Mouse (Mus musculus) spleen, adult 2 months (tissue): ENCODE measurements around the gene Prl7a1. TPM values are rescaled to one million over a fixed set of nuclear protein-coding genes. Genes with fewer than 3 reads are reported as not detected.

Experiments
- DNase-seq, 2 experiments: peaks; one replicate each; pipeline versions ENCODE4 v3.0.0 to v3.0.0-alpha.2; 2012 to 2021; ENCODE audit warnings: low spot score in 2 of 2, low read depth in 1 of 2
- H3K27ac ChIP-seq: fragments of 200-500 bp; 2 replicates; pipeline ENCODE4 v1.5.1; 2012; ENCODE audit warnings: low read length, inconsistent platforms; ENCODE audit not compliant: insufficient read depth
- H3K27me3 ChIP-seq: fragments of 200-500 bp; 2 replicates; pipeline ENCODE4 v1.6.1; 2012; ENCODE audit warnings: mild to moderate bottlenecking, moderate library complexity, low read length, inconsistent platforms; ENCODE audit not compliant: control insufficient read depth, insufficient read depth
- H3K36me3 ChIP-seq: fragments of 200-500 bp; 2 replicates; pipeline ENCODE4 v1.6.1; 2012; ENCODE audit warnings: mild to moderate bottlenecking, low read length, inconsistent platforms; ENCODE audit not compliant: control insufficient read depth, insufficient read depth
- H3K4me1 ChIP-seq: fragments of 200-500 bp; 2 replicates; pipeline ENCODE4 v1.6.1; 2011; ENCODE audit warnings: inconsistent platforms; ENCODE audit not compliant: control insufficient read depth, insufficient read depth, insufficient read length
- H3K4me3 ChIP-seq: fragments of 200-500 bp; 2 replicates; pipeline ENCODE4 v1.5.1; 2011; ENCODE audit warnings: mild to moderate bottlenecking, inconsistent platforms; ENCODE audit not compliant: insufficient read depth, insufficient read length; ENCODE audit errors: extremely low read depth
- CTCF ChIP-seq: fragments of 200-500 bp; IDR thresholded peaks from 2 replicates; pipeline ENCODE4 v1.5.1; 2011; ENCODE audit warnings: mild to moderate bottlenecking, inconsistent platforms; ENCODE audit not compliant: insufficient read depth, insufficient read length, insufficient replicate concordance; ENCODE audit errors: extremely low read depth
- POLR2A ChIP-seq: fragments of 200-500 bp; IDR thresholded peaks from 2 replicates; pipeline ENCODE4 v1.6.1; 2011; ENCODE audit warnings: low read depth, low read length, inconsistent platforms
- WGBS: fragments of 180-500 bp; shearing (Covaris S2); methylation state at CpG from one replicate; pipeline ENCODE4 v1.1.7; 2018; 5-methylcytosine and 5-hydroxymethylcytosine counted together
- polyA plus RNA-seq: library from polyadenylated mRNA; depleted of rRNA; stranded (reverse); fragments of >200 nt; gene quantifications from 2 replicates; pipeline ENCODE4 v1.2.3, GENCODE M21; 2012; rRNA removed

Prl7a1 gene
- polyA plus RNA-seq, result not detected in 2 replicates

DNA sequence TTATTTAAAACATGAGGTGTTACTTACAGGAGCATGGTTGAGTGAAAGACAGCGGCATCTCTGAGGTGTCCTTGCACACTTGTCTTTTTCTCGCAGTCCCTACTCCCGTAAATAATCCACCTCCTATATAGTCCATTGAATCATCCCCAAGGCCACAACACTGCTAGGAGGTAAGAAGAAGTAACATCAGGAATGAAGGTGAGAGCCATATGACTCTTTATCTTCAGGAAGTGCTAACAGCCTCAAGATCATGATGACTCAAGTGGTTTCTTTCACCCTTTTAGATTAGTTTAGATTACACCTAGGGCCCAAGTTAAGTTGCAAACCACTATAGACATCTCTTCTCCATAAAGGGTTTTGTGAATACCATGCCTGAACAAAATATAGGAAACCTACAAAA, at the start of gene Prl7a1:
Prl7a1 (minus strand) TSS at position 101 of the 400 bp plus-strand sequence.
- WGBS, result 94% methylated on average over 3 of the region's 3 CpGs
- no peak within 1 kb of the TSS for H3K27ac ChIP-seq
- TF ChIP-seq POLR2A, result no peak
- TF ChIP-seq CTCF, result no peak
- no peaks in the 10 kb centered on the region for H3K4me1 ChIP-seq
- H3K4me3 ChIP-seq, result no peak within 1 kb of the TSS
- H3K36me3 ChIP-seq, result no peaks in the 10 kb centered on the region
- H3K27me3 ChIP-seq, result no peaks in the 10 kb centered on the region
- no peak for DNase-seq

DNA sequence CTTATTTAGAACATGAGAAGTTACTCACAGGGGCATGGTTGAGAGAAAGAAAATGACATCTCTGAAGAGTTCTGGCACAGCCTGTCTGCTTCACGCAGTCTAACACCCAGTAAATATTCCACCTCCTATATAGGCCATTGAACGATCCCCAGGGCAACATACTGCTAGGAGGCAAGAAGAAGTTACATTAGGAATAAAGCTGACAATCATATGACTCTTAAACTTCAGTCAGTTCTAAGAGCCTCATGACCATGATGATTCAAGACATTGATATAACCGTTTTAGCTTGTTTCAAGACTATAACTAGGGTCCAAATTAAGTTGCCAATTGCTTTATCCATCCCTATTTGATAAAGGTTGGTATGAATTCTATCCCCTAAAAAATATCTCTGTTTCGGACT, 25.6 kb upstream of the Prl7a1 start, which contains the start of gene Prl7a2:
Prl7a2 (minus strand) TSS at position 101 of the 400 bp plus-strand sequence.
- Histone ChIP-seq H3K4me3 (no peak within 1 kb of the TSS), H3K27me3 (no peaks in the 10 kb centered on the region), H3K27ac (no peak within 1 kb of the TSS), H3K4me1 (no peaks in the 10 kb centered on the region), H3K36me3 (no peaks in the 10 kb centered on the region)
- TF ChIP-seq POLR2A, result no peak
- no peak for TF ChIP-seq CTCF
- 81% methylated on average over 4 of the region's 4 CpGs for WGBS
- no peak for DNase-seq

- Histone ChIP-seq H3K27ac (no peak overlapping the region), H3K4me3 (no peak overlapping the region), H3K4me1 (no peaks in the 10 kb centered on the region), H3K36me3 (no peaks in the 10 kb centered on the region), H3K27me3 (no peaks in the 10 kb centered on the region)
- DNase-seq, result no peak
- WGBS, result 70% methylated on average over 2 of the region's 2 CpGs
- TF ChIP-seq CTCF (no peak), POLR2A (no peak)
Measured at GRCm38 (mm10) chr13:27660747-27661146, 18.5 kb upstream of the Prl7a1 start.

DNA sequence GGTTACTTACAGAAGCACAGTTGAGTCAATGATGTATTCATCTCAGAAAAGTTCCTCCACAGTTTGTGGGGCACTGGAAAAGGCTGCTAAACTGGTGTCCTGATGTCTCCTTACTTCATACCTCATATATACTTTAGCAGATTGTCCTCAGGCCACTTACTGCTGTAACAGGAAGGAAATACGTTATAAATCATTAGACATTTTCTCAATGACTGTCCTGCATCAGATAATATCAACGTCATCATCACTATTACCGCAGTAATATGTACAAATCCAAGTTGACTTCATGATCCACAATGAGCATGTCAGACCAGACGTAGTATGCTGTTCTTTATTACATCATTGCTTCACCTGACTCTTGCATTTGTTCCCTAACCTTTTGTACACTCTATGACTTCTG, 31.8 kb downstream of the Prl7a1 start, which contains the start of gene Prl7b1:
Prl7b1 (minus strand) TSS at position 101 of the 400 bp plus-strand sequence.
- Histone ChIP-seq H3K27me3 (no peaks in the 10 kb centered on the region), H3K4me3 (no peak within 1 kb of the TSS), H3K4me1 (no peaks in the 10 kb centered on the region), H3K27ac (no peak within 1 kb of the TSS), H3K36me3 (no peaks in the 10 kb centered on the region)
- TF ChIP-seq POLR2A (no peak), CTCF (no peak)
- 67% methylated on average over 4 of the region's 4 CpGs for whole genome bisulfite sequencing
- DNase-seq, result no peak

Other genes starting within 250 kb of the Prl7a1 start
- gene Prl8a6, start 203.8 kb downstream of the Prl7a1 start, polyA plus RNA-seq, result not detected in 2 replicates
- gene Prl8a8, start 129.3 kb downstream of the Prl7a1 start, polyA plus RNA-seq, result not detected in 2 replicates
- not detected in 2 replicates for gene Prl8a9, start 77.9 kb downstream of the Prl7a1 start, polyA plus RNA-seq
- gene Prl8a1, start 60.3 kb downstream of the Prl7a1 start, polyA plus RNA-seq, result not detected in 2 replicates
- gene Prl7b1, start 31.9 kb downstream of the Prl7a1 start, polyA plus RNA-seq, result not detected in 2 replicates
- not detected in 2 replicates for gene Prl7a2, start 25.5 kb upstream of the Prl7a1 start, polyA plus RNA-seq
- not detected in 2 replicates for gene Prl7d1, start 74.2 kb upstream of the Prl7a1 start, polyA plus RNA-seq
- gene Prl7c1, start 138.3 kb upstream of the Prl7a1 start, polyA plus RNA-seq, result not detected in 2 replicates
- gene Prl2a1, start 159.2 kb upstream of the Prl7a1 start, polyA plus RNA-seq, result not detected in 2 replicates
- gene Prl2c1, start 206.8 kb upstream of the Prl7a1 start, polyA plus RNA-seq, result not detected in 2 replicates